Mouse (Mus musculus): ENCODE data around the gene Rhof. TPM values are rescaled to one million over a fixed set of nuclear protein-coding genes. Genes with fewer than 3 reads are reported as not detected.

The Rhof gene
- 52.1 and 55.0 TPM in 2 replicates for polyA plus RNA-seq (2012; rRNA removed)

GRCm38 (mm10) chr5:123132308-123133071, at the start of gene Rhof:
Gene Rhof, minus strand, starts transcription at chr5:123132692.
- DNase-seq (ENCODE audit: low read depth, low spot score): no peak
- 6% methylated on average over 44 of the region's 44 CpGs for WGBS

DNA sequence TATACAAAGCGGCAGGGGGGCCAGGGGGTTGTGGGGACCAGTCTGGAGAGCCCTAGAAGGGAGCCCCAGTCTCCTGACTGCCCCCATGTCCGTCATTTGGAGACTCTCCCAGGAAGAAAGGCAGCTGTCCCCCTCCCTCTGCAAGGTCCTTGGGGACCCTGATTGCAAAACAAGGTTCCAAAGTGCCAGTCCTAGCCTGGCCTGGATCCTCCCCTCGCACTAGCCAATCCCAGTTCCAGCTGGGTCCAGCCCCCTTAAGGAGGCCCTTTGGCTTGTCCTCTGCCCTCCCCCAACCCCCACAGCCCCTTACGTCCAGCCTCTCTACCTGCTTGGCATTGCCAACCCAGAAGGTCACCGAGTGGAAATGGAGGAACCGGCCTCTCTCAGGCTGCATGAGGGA, 49.0 kb upstream of the Rhof start:
- no peak for DNase-seq (ENCODE audit: low read depth, low spot score)
- 89% methylated on average over 6 of the region's 6 CpGs for WGBS

DNA sequence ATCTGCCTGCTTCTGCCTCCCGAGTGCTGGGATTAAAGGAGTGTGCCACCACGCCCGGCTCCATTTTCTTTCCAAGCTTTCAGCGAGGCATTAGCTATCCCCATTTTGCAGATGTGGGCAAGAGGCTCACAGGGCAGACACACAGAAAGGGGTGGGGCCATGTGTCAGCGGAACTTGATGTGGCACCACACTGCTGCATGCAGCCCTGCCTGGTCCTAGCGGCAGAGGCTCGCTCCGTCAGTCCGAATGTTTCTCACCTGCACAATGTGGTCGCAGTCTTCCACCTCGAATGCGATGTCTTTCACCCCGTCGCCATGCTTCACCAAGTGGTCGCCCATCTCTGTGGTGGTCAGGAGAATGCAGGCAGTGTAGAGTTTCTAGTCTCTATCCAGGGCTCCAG, 47.9 kb upstream of the Rhof start:
- DNase-seq (ENCODE audit: low read depth, low spot score): no peak

DNA sequence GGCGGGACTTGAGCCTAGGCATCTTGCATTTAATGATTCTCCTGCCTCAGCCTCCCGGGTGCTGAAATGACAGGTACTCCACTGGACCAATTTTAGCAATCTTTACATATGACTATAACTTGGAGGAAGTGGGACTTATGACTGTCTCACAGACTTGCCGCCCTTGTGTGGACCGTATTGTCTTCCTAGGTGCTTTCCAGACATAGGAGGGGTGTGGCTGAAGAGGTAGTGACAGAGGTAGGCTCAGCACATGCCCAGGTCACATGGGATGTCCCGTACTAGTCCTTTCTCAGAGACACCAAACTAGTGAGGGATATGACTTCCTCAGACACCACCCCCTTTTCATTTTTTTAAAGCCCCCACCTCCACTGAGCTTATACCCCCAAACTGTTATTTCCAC, 46.3 kb upstream of the Rhof start:
- no peak for DNase-seq (ENCODE audit: low read depth, low spot score)
- WGBS: 57% methylated on average over 5 of the region's 5 CpGs

More for the DNA sequence above, 47.9 kb upstream of the Rhof start:
- WGBS: 93% methylated on average over 15 of the region's 15 CpGs

DNA sequence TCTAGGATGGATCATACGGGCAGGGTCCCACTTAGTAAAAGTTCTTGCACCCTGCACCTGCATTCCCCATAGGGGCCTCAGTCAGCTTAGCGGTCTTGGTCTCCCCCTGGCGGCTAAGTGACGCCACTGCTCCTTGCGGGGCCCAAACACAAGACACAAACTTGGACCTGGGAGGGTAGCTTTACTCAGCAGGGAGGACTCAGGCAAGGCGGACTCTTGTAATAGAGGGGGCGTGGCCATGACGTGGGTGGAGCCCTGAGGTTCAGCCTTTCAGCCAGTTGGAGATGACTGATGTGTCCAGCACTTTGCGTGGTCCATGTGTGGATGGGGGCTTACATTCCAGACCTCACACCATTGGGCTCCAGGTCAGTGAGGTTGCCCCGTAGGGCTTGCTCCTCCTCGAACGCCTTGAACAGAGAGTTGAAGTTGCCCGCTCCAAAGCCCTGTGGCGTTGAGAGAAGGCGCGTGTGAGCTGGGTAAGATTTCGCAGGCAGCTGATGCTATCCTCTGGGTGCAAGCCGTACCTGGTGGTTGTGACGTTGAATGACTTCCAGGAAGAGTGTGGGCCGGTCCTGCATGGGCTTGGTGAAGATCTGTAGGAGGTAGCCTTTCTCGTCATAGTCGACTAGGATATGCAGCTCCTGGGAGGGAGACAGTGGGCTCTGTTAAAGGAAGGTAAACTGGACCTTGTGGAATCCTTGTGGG, 39.3 kb upstream of the Rhof start:
- WGBS: 15% methylated on average over 22 of the region's 22 CpGs
- DNase-seq (ENCODE audit: low read depth, low spot score): peak; percentile 65

DNA sequence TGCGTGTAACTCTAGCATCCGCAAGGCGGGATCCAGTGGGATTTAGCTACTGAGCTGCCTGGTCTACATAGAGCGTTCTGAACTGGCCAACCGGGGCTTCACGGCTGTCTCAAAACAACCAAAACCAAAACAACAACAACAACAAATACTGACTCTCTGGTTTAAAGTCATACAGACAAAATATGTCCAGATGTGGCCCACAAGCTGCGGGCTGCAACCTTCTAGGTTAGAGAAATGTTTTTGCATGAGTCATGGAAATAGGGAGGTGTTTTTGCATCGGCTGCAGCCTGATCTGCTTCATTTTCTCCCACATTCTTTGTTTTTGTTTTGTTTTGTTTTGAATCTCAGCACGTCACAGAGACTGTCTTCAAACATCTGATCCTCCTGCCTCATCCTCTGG, 37.9 kb upstream of the Rhof start:
- DNase-seq (ENCODE audit: low read depth, low spot score): no peak
- 75% methylated on average over 9 of the region's 9 CpGs for WGBS

GRCm38 (mm10) chr5:123169284-123169683, 36.8 kb upstream of the Rhof start, which contains the start of gene Psmd9:
Gene Psmd9, plus strand, starts transcription at chr5:123169413.
- WGBS: 71% methylated on average over 5 of the region's 5 CpGs
- DNase-seq (ENCODE audit: low read depth, low spot score): no peak

- WGBS: 59% methylated on average over 5 of the region's 5 CpGs
These were observed 35.1 kb upstream of the Rhof start for GRCm38 (mm10) chr5:123167591-123167990.

DNA sequence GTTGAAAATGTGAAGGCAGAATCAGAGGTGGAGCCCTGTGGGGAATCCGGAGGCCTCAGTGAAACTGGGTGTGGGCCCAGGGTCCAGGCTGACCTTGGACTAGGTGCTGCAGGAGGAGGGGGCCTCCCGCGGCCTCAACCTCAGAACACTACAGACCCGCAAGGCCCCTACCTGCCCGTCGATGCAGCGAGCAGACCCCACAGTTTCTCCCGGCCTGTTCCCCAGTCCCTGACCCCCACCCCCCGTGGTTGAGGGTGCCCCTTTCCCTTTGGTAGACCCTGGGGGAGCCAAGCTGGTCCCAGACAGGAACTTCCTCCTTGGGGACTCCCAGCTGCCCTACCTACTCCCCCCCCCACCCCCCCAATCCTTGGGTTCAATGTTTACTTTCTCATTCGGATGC, 33.9 kb upstream of the Rhof start:
- no peak for DNase-seq (ENCODE audit: low read depth, low spot score)
- WGBS: 75% methylated on average over 10 of the region's 10 CpGs

More at GRCm38 (mm10) chr5:123167591-123167990, 35.1 kb upstream of the Rhof start:
- DNase-seq (ENCODE audit: low read depth, low spot score): no peak

DNA sequence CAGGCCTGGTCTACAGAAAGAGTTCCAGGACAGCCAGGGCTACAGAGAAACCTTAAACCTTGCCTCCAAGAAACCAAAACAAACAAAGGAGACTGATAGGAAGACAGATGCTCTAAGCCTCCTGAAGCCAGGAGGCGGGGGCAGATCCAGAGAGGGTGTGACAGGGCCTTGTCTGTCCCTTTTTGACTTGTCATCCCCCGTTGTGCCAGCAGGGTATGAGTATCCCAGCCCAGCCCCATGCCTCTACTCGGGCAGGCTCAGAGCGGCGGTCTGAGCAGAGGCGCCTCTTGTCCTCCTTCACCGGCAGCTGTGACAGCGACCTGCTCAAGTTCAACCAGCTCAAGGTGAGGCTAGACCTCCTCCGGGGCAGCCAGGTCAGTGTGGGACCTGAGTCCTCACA, 30.4 kb upstream of the Rhof start:
- WGBS: 88% methylated on average over 9 of the region's 9 CpGs
- no peak for DNase-seq (ENCODE audit: low read depth, low spot score)

- no peak for DNase-seq (ENCODE audit: low read depth, low spot score)
- WGBS: 86% methylated on average over 14 of the region's 15 CpGs
These were observed 27.8 kb upstream of the Rhof start for GRCm38 (mm10) chr5:123160341-123160740.

DNA sequence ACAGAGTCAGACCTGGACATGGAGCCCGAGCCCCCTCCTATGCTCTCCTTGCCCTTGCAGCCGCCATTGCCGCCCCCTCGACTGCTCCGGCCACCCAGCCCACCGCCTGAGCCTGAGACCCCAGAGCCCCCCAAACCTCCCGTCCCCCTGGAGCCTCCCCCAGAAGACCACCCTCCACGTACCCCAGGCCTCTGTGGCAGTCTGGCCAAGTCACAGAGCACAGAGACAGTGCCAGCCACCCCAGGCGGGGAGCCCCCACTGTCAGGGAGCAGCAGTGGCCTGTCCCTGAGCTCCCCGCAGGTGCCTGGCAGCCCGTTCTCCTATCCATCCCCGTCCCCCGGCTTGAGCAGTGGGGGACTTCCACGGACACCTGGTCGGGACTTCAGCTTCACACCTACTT, 27.4 kb upstream of the Rhof start:
- DNase-seq (ENCODE audit: low read depth, low spot score): no peak
- 94% methylated on average over 15 of the region's 15 CpGs for WGBS

DNA sequence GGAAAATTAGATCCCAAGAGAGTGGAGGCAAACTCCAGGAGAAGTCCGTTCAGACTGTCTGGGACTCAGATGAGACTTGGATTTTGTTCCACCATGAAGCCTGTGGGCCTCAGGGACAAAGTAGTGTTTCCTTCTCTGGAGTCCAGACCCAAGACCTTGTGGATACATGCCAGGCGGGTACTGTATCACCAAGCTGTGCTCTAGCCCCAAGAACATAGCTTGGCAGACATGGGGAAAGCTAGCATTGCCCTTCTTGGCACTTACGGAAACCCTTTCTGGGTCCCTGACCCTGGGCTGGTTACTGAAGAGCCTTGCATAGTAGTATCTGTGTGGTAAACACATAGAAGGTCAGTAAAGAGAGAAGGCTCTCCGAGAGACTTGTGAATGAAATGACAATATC, 27.0 kb upstream of the Rhof start:
- DNase-seq (ENCODE audit: low read depth, low spot score): no peak
- 96% methylated on average over 4 of the region's 4 CpGs for WGBS

- DNase-seq (ENCODE audit: low read depth, low spot score): no peak
- WGBS: 88% methylated on average over 4 of the region's 4 CpGs
These were observed 25.5 kb upstream of the Rhof start for GRCm38 (mm10) chr5:123157972-123158371.

DNA sequence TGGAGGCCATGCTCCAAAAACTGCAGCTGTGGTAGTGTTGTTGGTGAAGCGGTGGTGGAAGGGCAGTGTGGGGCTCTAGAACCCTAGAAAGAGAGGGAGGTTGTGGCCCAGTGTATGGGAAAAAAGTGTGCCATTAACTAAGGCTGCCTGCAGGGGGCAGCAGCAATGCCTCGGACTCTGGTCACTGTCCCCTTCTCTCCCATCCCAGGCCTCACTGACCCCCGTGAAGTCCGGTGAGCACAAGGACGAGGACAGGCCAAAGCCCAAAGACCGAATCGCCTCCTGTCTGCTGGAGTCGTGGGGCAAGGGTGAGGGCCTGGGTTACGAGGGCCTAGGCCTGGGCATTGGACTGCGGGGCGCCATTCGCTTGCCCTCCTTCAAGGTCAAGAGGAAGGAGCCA, 24.3 kb upstream of the Rhof start:
- WGBS: 92% methylated on average over 12 of the region's 12 CpGs
- DNase-seq (ENCODE audit: low read depth, low spot score): no peak

DNA sequence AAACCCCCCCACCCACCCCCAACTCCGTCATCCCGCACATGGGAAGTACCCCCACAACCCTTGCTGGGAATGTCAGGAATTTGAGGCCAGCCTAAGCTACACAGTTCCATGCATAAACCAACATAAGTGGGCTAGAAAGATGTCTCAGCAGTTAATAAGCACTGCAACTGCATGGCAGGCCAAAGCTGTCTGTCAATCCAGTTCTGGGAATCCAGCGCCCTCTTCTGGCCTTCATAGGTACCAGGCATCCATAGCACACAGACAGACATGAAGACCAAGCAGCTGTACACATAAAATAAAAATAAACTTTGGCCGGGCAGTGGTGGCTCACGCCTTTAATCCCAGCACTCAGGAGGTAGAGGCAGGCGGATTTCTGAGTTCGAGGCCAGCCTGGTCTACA, 22.9 kb upstream of the Rhof start:
- DNase-seq (ENCODE audit: low read depth, low spot score): no peak
- 35% methylated on average over 7 of the region's 7 CpGs for WGBS

GRCm38 (mm10) chr5:123152901-123153300, 20.4 kb upstream of the Rhof start:
- 80% methylated on average over 1 of the region's 1 CpGs for WGBS
- DNase-seq (ENCODE audit: low read depth, low spot score): no peak

DNA sequence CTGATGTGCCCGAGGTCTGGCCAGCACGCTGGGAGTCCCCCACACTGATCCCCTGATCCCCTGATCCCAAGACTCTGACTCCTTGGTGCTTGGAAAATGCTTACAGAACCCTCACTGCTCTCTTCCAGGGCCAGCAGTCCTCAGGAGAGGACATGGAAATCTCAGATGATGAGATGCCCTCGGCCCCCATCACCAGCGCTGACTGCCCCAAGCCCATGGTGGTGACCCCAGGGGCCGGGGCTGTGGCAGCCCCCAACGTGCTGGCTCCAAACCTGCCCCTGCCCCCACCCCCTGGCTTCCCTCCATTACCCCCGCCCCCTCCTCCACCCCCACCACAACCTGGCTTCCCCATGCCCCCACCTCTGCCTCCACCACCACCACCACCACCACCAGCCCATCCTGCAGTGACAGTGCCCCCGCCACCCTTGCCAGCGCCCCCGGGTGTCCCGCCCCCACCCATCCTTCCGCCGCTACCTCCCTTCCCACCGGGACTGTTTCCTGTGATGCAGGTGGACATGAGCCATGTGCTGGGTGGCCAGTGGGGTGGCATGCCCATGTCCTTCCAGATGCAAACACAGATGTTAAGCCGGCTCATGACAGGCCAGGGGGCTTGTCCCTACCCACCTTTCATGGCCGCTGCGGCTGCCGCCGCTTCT, 19.3 kb upstream of the Rhof start:
- no peak for DNase-seq (ENCODE audit: low read depth, low spot score)
- WGBS: 90% methylated on average over 19 of the region's 19 CpGs

DNA sequence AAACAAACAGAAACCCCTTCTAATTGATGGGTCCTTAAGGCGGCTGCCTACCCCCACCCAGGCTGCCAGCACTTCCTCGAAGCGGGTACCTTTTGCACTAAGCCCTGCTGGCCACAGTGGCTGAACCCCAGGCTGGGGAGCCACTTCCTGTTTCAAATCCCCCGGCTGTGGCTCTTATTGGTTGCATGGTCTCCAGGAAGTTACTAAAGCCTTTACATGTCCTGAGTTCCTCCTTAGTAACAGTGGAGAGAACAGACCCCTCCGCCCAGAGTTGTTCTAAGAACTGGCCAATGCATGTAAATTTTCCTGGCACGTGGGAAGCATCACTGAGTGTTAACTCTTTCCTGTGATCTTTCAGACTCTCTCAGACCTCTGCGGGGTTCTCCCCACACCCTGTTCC, 18.6 kb upstream of the Rhof start:
- WGBS: 25% methylated on average over 7 of the region's 7 CpGs
- no peak for DNase-seq (ENCODE audit: low read depth, low spot score)

DNA sequence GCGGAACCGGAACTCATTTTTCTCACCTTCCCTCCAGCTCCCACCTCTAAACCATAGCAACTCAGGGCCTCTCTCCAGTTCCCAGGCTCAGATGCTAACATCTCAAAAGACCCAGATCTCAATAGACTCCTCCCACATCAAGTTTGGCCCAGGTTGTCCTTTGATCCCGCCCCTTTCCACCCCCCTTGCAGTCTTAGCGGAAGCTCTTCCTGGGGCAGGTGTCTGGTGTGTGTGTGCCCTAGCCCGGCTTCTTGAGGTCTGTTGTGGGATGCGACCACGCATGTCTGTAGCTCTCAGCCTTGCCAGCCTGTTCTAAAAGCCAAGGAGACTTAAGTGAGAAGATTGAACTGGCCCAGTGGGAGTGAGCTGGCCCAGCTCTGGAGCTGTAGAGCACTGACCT, 18.1 kb upstream of the Rhof start:
- DNase-seq (ENCODE audit: low read depth, low spot score): no peak
- WGBS: 13% methylated on average over 7 of the region's 7 CpGs
